Mouse (Mus musculus) gastrocnemius, adult 8-10 months (tissue): ENCODE measurements at regions not wholly inside any gene's neighbourhood (a gene's known extent, or its start where the extent isn't known, plus 50 kb on each side); places are given as distances from the start of the nearest gene placed in this dataset.
A peak's percentile ranks its signal among the peaks of the same experiment; 100 is the strongest.

Source experiments
- DNase-seq, 2 experiments: peaks; one replicate each; pipeline ENCODE4 v3.0.0; 2022; ENCODE audit warnings: low spot score in 2 of 2

- no peak for DNase-seq
Measured at GRCm38 (mm10) chr9:40617676-40618062, 52.7 kb upstream of the Gm21915 start.

- no peak for DNase-seq
Measured at GRCm38 (mm10) chr9:40617036-40617675, 53.3 kb upstream of the Gm21915 start.

GRCm38 (mm10) chr9:40616426-40617035 lies 53.9 kb upstream of the Gm21915 start:
- DNase-seq = peak; percentile 43 to 47

- DNase-seq = no peak
Measured at GRCm38 (mm10) chr9:40615891-40616290, 54.5 kb upstream of the Gm21915 start.

GRCm38 (mm10) chr9:40614071-40614470 lies 56.3 kb upstream of the Gm21915 start:
- DNase-seq = no peak

- DNase-seq = no peak
Measured at GRCm38 (mm10) chr9:40613182-40613581, 57.2 kb upstream of the Gm21915 start.

GRCm38 (mm10) chr9:40612755-40613154 lies 57.7 kb upstream of the Gm21915 start:
- no peak for DNase-seq

- DNase-seq = no peak
Measured at GRCm38 (mm10) chr9:40612312-40612711, 58.1 kb upstream of the Gm21915 start.

GRCm38 (mm10) chr9:40611626-40612025 lies 58.8 kb upstream of the Gm21915 start:
- no peak for DNase-seq

GRCm38 (mm10) chr9:40608596-40608995 lies 61.8 kb upstream of the Gm21915 start:
- DNase-seq = no peak

GRCm38 (mm10) chr9:40607941-40608340 lies 62.5 kb upstream of the Gm21915 start:
- DNase-seq = no peak

GRCm38 (mm10) chr9:40603521-40603920 lies 66.9 kb upstream of the Gm21915 start:
- no peak for DNase-seq

- no peak for DNase-seq
Measured at GRCm38 (mm10) chr9:40598431-40598831, 67.2 kb upstream of the Gramd1b start.

GRCm38 (mm10) chr9:40587421-40587820 lies 56.2 kb upstream of the Gramd1b start:
- DNase-seq = no peak

- no peak for DNase-seq
Measured at GRCm38 (mm10) chr9:40586581-40586980, 55.4 kb upstream of the Gramd1b start.

GRCm38 (mm10) chr9:40583554-40583953 lies 52.4 kb upstream of the Gramd1b start:
- peak; percentile 54 to 62 for DNase-seq

- DNase-seq = no peak
Measured at GRCm38 (mm10) chr9:40581854-40582253, 50.7 kb upstream of the Gramd1b start.
